Mouse (Mus musculus): ENCODE data around the gene Icos. TPM values are rescaled to one million over a fixed set of nuclear protein-coding genes. Genes with fewer than 3 reads are reported as not detected.

Gene Icos
- polyA plus RNA-seq, 1 experiment from 2014 or later = 0.05 TPM

GRCm38 (mm10) chr1:61040401-61040800 lies 62.7 kb downstream of the Icos start:
- Histone ChIP-seq H3K27ac (ENCODE audit: low read depth, low read length) (no peak overlapping the region), H3K27me3 (replicated peaks; ENCODE audit: control insufficient read depth, insufficient read depth, low read length) (no peaks in the 10 kb centered on the region; the same call in 1 of the 2 replicates), H3K9ac (ENCODE audit: low read depth, low read length) (no peak overlapping the region), H3K9me3 (ENCODE audit: control insufficient read depth, low read length) (no peaks in the 10 kb centered on the region), H3K36me3 (ENCODE audit: control insufficient read depth, insufficient read depth, low read length) (no peaks in the 10 kb centered on the region), H3K4me2 (ENCODE audit: low read length) (no peak overlapping the region), H3K4me3 (ENCODE audit: low read length) (no peak overlapping the region), H3K4me1 (ENCODE audit: control insufficient read depth, insufficient read depth, low read depth, low read length) (no peaks in the 10 kb centered on the region)
- ATAC-seq = no peak
- WGBS = 82% methylated on average over 4 of the region's 4 CpGs

- H3K4me1 ChIP-seq (ENCODE audit: control insufficient read depth, insufficient read depth, low read depth, low read length) = no peaks in the 10 kb centered on the region
- 89% methylated on average over 2 of the region's 2 CpGs for WGBS
- H3K36me3 ChIP-seq (ENCODE audit: control insufficient read depth, insufficient read depth, low read length) = no peaks in the 10 kb centered on the region
- no peak overlapping the region for H3K27ac ChIP-seq (ENCODE audit: low read depth, low read length)
- no peak overlapping the region for H3K4me3 ChIP-seq (ENCODE audit: low read length)
- H3K9me3 ChIP-seq (ENCODE audit: control insufficient read depth, low read length) = no peaks in the 10 kb centered on the region
- no peak overlapping the region for H3K9ac ChIP-seq (ENCODE audit: low read depth, low read length)
- no peak for ATAC-seq
- no peaks in the 10 kb centered on the region; the same call in 1 of the 2 replicates for H3K27me3 ChIP-seq (replicated peaks; ENCODE audit: control insufficient read depth, insufficient read depth, low read length)
- H3K4me2 ChIP-seq (ENCODE audit: low read length) = no peak overlapping the region
Measured at GRCm38 (mm10) chr1:61042842-61043241, 65.1 kb downstream of the Icos start.

GRCm38 (mm10) chr1:61046055-61046705 lies 68.5 kb downstream of the Icos start:
- H3K4me2 ChIP-seq (ENCODE audit: low read length) = no peak overlapping the region
- no peak overlapping the region for H3K4me3 ChIP-seq (ENCODE audit: low read length)
- H3K9me3 ChIP-seq (ENCODE audit: control insufficient read depth, low read length) = no peaks in the 10 kb centered on the region
- no peaks in the 10 kb centered on the region for H3K4me1 ChIP-seq (ENCODE audit: control insufficient read depth, insufficient read depth, low read depth, low read length)
- no peak for ATAC-seq
- H3K27me3 ChIP-seq (replicated peaks; ENCODE audit: control insufficient read depth, insufficient read depth, low read length) = no peaks in the 10 kb centered on the region
- WGBS = 81% methylated on average over 3 of the region's 3 CpGs
- H3K36me3 ChIP-seq (ENCODE audit: control insufficient read depth, insufficient read depth, low read length) = no peaks in the 10 kb centered on the region
- no peak overlapping the region for H3K9ac ChIP-seq (ENCODE audit: low read depth, low read length)
- no peak overlapping the region for H3K27ac ChIP-seq (ENCODE audit: low read depth, low read length)

DNA sequence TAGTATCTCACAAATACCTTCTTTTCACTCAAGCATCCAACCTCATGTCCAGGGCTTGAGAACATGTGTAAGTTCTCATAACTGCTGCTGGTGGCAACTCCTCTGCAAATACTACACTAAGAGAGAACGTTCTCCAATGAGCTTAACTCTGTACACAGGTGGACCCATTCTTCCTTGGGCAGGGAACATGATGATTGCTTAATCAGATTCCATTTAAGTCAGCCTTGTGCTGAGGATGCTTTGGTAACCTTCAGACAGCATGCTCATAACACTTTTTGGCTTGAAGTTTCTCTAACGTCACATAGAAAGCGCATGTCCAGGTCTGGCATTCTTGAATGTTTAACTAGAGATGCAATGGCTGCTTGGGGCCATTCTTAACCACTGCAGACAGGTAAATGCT lies 69.6 kb downstream of the Icos start:
- Histone ChIP-seq H3K9me3 (ENCODE audit: control insufficient read depth, low read length) (no peaks in the 10 kb centered on the region), H3K9ac (ENCODE audit: low read depth, low read length) (no peak overlapping the region), H3K4me1 (ENCODE audit: control insufficient read depth, insufficient read depth, low read depth, low read length) (no peaks in the 10 kb centered on the region), H3K27ac (ENCODE audit: low read depth, low read length) (no peak overlapping the region), H3K4me2 (ENCODE audit: low read length) (no peak overlapping the region), H3K27me3 (replicated peaks; ENCODE audit: control insufficient read depth, insufficient read depth, low read length) (no peaks in the 10 kb centered on the region), H3K4me3 (ENCODE audit: low read length) (no peak overlapping the region), H3K36me3 (ENCODE audit: control insufficient read depth, insufficient read depth, low read length) (no peaks in the 10 kb centered on the region)
- WGBS = 92% methylated on average over 3 of the region's 3 CpGs
- no peak for ATAC-seq

Other genes starting within 250 kb of the Icos start
- gene Ctla4, start 90.9 kb upstream of the Icos start, polyA plus RNA-seq (2015; fragmentation: Nextera tagmentation; extraction: Ambion mirVana) = not detected in 2 replicates